Mouse (Mus musculus): ENCODE measurements around the gene Ppp1r7. TPM values are rescaled to one million over a fixed set of nuclear protein-coding genes. Genes with fewer than 3 reads are reported as not detected.
"Not testable (repeated sequence)": the region's sequence is repeated elsewhere in the genome, so short reads cannot be mapped to it uniquely, and the experiment has no call there.

Ppp1r7 gene
- polyA plus RNA-seq (2015; fragmentation: Nextera tagmentation; extraction: Ambion mirVana) = 52.7 and 54.1 TPM in 2 replicates

- H3K9ac ChIP-seq (replicated peaks) = peak within 1 kb of the TSS; percentile 78
- H3K27ac ChIP-seq (replicated peaks) = peak within 1 kb of the TSS; percentile 73
- H3K9me3 ChIP-seq (replicated peaks) = no peaks in the 10 kb centered on the region
- ATAC-seq (ENCODE audit: low FRiP score) = peak; percentile 97
- H3K4me3 ChIP-seq (replicated peaks) = peak within 1 kb of the TSS; percentile 75
- H3K36me3 ChIP-seq = peaks cover 14% of the 10 kb centered on the region
- peaks cover 24% of the 10 kb centered on the region for H3K4me1 ChIP-seq
- under 1% methylated on average over 63 of the region's 63 CpGs for WGBS
- H3K27me3 ChIP-seq (replicated peaks) = no peaks in the 10 kb centered on the region
- H3K4me2 ChIP-seq = peak within 1 kb of the TSS; percentile 93
These were observed at the start of gene Ppp1r7, which contains the start of gene Pask for GRCm38 (mm10) chr1:93342648-93343503. Gene Ppp1r7, plus strand, starts transcription at chr1:93342854. Gene Pask, minus strand, starts transcription at chr1:93343482.

- H3K27me3 ChIP-seq (replicated peaks); ATAC-seq (ENCODE audit: low FRiP score); H3K4me2 ChIP-seq; H3K4me3 ChIP-seq (replicated peaks); H3K4me1 ChIP-seq; H3K27ac ChIP-seq (replicated peaks); H3K9me3 ChIP-seq (replicated peaks); H3K9ac ChIP-seq (replicated peaks): not testable (repeated sequence)
- 89% methylated on average over 3 of the region's 3 CpGs for WGBS
- peaks cover 37% of the 10 kb centered on the region for H3K36me3 ChIP-seq
These were observed 48.2 kb upstream of the Ppp1r7 start for GRCm38 (mm10) chr1:93294491-93294890.

- 91% methylated on average over 4 of the region's 4 CpGs for WGBS
- H3K4me2 ChIP-seq = no peak overlapping the region
- peaks cover 19% of the 10 kb centered on the region for H3K4me1 ChIP-seq
- H3K27ac ChIP-seq (replicated peaks) = no peak overlapping the region
- no peaks in the 10 kb centered on the region for H3K9me3 ChIP-seq (replicated peaks)
- no peak overlapping the region for H3K9ac ChIP-seq (replicated peaks)
- ATAC-seq (ENCODE audit: low FRiP score) = no peak
- H3K36me3 ChIP-seq = peaks cover 87% of the 10 kb centered on the region
- H3K4me3 ChIP-seq (replicated peaks) = no peak overlapping the region
- no peaks in the 10 kb centered on the region for H3K27me3 ChIP-seq (replicated peaks)
These were observed 42.9 kb upstream of the Ppp1r7 start for GRCm38 (mm10) chr1:93299791-93300190.

- no peak overlapping the region for H3K4me2 ChIP-seq
- 87% methylated on average over 3 of the region's 3 CpGs for WGBS
- H3K4me1 ChIP-seq = peaks cover 24% of the 10 kb centered on the region
- H3K27me3 ChIP-seq (replicated peaks) = no peaks in the 10 kb centered on the region
- no peak for ATAC-seq (ENCODE audit: low FRiP score)
- H3K27ac ChIP-seq (replicated peaks) = no peak overlapping the region
- H3K9me3 ChIP-seq (replicated peaks) = no peaks in the 10 kb centered on the region
- H3K9ac ChIP-seq (replicated peaks) = no peak overlapping the region
- H3K4me3 ChIP-seq (replicated peaks) = no peak overlapping the region
- H3K36me3 ChIP-seq = peaks cover 86% of the 10 kb centered on the region
These were observed 42.1 kb upstream of the Ppp1r7 start for GRCm38 (mm10) chr1:93300578-93300977.

GRCm38 (mm10) chr1:93305581-93306337 is 36.9 kb upstream of the Ppp1r7 start, which contains the start of gene Mterf4:
Gene Mterf4, minus strand, starts transcription at chr1:93305915.
- peak; percentile 95 for ATAC-seq (ENCODE audit: low FRiP score)
- H3K9me3 ChIP-seq (replicated peaks) = no peaks in the 10 kb centered on the region
- H3K4me1 ChIP-seq = peaks cover 30% of the 10 kb centered on the region
- peak within 1 kb of the TSS; percentile 96 for H3K4me3 ChIP-seq (replicated peaks)
- peak within 1 kb of the TSS; percentile 82 for H3K9ac ChIP-seq (replicated peaks)
- no peaks in the 10 kb centered on the region for H3K27me3 ChIP-seq (replicated peaks)
- peak within 1 kb of the TSS; percentile 83 for H3K4me2 ChIP-seq
- H3K36me3 ChIP-seq = peaks cover 47% of the 10 kb centered on the region
- WGBS = 8% methylated on average over 36 of the region's 36 CpGs
- H3K27ac ChIP-seq (replicated peaks) = peak within 1 kb of the TSS; percentile 63; the same call in 1 of the 2 replicates

- H3K4me3 ChIP-seq (replicated peaks) = no peak overlapping the region
- H3K9ac ChIP-seq (replicated peaks) = no peak overlapping the region
- H3K9me3 ChIP-seq (replicated peaks) = no peaks in the 10 kb centered on the region
- H3K4me2 ChIP-seq = no peak overlapping the region
- no peak for ATAC-seq (ENCODE audit: low FRiP score)
- peaks cover 44% of the 10 kb centered on the region for H3K36me3 ChIP-seq
- 97% methylated on average over 6 of the region's 6 CpGs for WGBS
- H3K4me1 ChIP-seq = no peaks in the 10 kb centered on the region
- H3K27me3 ChIP-seq (replicated peaks) = no peaks in the 10 kb centered on the region
- H3K27ac ChIP-seq (replicated peaks) = no peak overlapping the region
These were observed 18.7 kb upstream of the Ppp1r7 start for GRCm38 (mm10) chr1:93323973-93324372.

- Histone ChIP-seq H3K4me2 (no peak overlapping the region), H3K4me3 (replicated peaks) (no peak overlapping the region), H3K9me3 (replicated peaks) (no peaks in the 10 kb centered on the region), H3K27me3 (replicated peaks) (no peaks in the 10 kb centered on the region), H3K36me3 (peaks cover 27% of the 10 kb centered on the region), H3K4me1 (no peaks in the 10 kb centered on the region), H3K9ac (replicated peaks) (no peak overlapping the region), H3K27ac (replicated peaks) (no peak overlapping the region)
- no peak for ATAC-seq (ENCODE audit: low FRiP score)
- 96% methylated on average over 3 of the region's 3 CpGs for WGBS
These were observed 16.2 kb upstream of the Ppp1r7 start for GRCm38 (mm10) chr1:93326446-93326845.

GRCm38 (mm10) chr1:93334621-93335020 is 8.0 kb upstream of the Ppp1r7 start:
- peaks cover 6% of the 10 kb centered on the region for H3K36me3 ChIP-seq
- 89% methylated on average over 2 of the region's 2 CpGs for WGBS
- ATAC-seq (ENCODE audit: low FRiP score) = no peak
- H3K27ac ChIP-seq (replicated peaks) = no peak overlapping the region
- H3K27me3 ChIP-seq (replicated peaks) = no peaks in the 10 kb centered on the region
- H3K9ac ChIP-seq (replicated peaks) = no peak overlapping the region
- no peak overlapping the region for H3K4me3 ChIP-seq (replicated peaks)
- no peaks in the 10 kb centered on the region for H3K4me1 ChIP-seq
- H3K9me3 ChIP-seq (replicated peaks) = no peaks in the 10 kb centered on the region
- H3K4me2 ChIP-seq = no peak overlapping the region

- under 1% methylated on average over 39 of the region's 39 CpGs for WGBS
- Histone ChIP-seq H3K4me3 (replicated peaks) (peak overlapping the region; percentile 75), H3K36me3 (peaks cover 19% of the 10 kb centered on the region), H3K27ac (replicated peaks) (peak overlapping the region; percentile 73), H3K4me1 (peaks cover 24% of the 10 kb centered on the region), H3K9ac (replicated peaks) (peak overlapping the region; percentile 78), H3K27me3 (replicated peaks) (no peaks in the 10 kb centered on the region), H3K9me3 (replicated peaks) (no peaks in the 10 kb centered on the region), H3K4me2 (peak overlapping the region; percentile 93)
- ATAC-seq (ENCODE audit: low FRiP score) = peak; percentile 99
These were observed 922 bp downstream of the Ppp1r7 start for GRCm38 (mm10) chr1:93343504-93344047.

GRCm38 (mm10) chr1:93347176-93347575 is 4.5 kb downstream of the Ppp1r7 start:
- H3K4me3 ChIP-seq (replicated peaks) = no peak overlapping the region
- peaks cover 18% of the 10 kb centered on the region for H3K4me1 ChIP-seq
- no peak overlapping the region for H3K9ac ChIP-seq (replicated peaks)
- 94% methylated on average over 5 of the region's 5 CpGs for WGBS
- peaks cover 48% of the 10 kb centered on the region for H3K36me3 ChIP-seq
- H3K27me3 ChIP-seq (replicated peaks) = no peaks in the 10 kb centered on the region
- ATAC-seq (ENCODE audit: low FRiP score) = no peak
- no peak overlapping the region for H3K27ac ChIP-seq (replicated peaks)
- H3K9me3 ChIP-seq (replicated peaks) = no peaks in the 10 kb centered on the region
- no peak overlapping the region for H3K4me2 ChIP-seq

GRCm38 (mm10) chr1:93349701-93350100 is 7.0 kb downstream of the Ppp1r7 start:
- Histone ChIP-seq H3K4me1 (peaks cover 7% of the 10 kb centered on the region), H3K36me3 (peaks cover 70% of the 10 kb centered on the region), H3K9me3 (replicated peaks) (no peaks in the 10 kb centered on the region), H3K9ac (replicated peaks) (no peak overlapping the region), H3K4me2 (no peak overlapping the region), H3K27me3 (replicated peaks) (no peaks in the 10 kb centered on the region), H3K4me3 (replicated peaks) (no peak overlapping the region), H3K27ac (replicated peaks) (no peak overlapping the region; the same call in 1 of the 2 replicates)
- WGBS = 20% methylated on average over 4 of the region's 4 CpGs
- no peak for ATAC-seq (ENCODE audit: low FRiP score)
